Mouse (Mus musculus) cortical plate, adult 2 months (tissue): Measurements from ENCODE around the gene Mael.

Experiments used
- CTCF ChIP-seq: fragments of 200-500 bp; IDR thresholded peaks from 2 replicates; pipeline ENCODE4 v1.5.1; 2011; ENCODE audit warnings: mild to moderate bottlenecking, control low read depth, low read length; ENCODE audit not compliant: insufficient read depth; ENCODE audit errors: extremely low read depth
- POLR2A ChIP-seq: fragments of 200-500 bp; IDR thresholded peaks from 2 replicates; pipeline ENCODE4 v1.6.1; 2011; ENCODE audit warnings: mild to moderate bottlenecking, low read length, control low read depth; ENCODE audit not compliant: insufficient read depth; ENCODE audit errors: extremely low read depth

DNA sequence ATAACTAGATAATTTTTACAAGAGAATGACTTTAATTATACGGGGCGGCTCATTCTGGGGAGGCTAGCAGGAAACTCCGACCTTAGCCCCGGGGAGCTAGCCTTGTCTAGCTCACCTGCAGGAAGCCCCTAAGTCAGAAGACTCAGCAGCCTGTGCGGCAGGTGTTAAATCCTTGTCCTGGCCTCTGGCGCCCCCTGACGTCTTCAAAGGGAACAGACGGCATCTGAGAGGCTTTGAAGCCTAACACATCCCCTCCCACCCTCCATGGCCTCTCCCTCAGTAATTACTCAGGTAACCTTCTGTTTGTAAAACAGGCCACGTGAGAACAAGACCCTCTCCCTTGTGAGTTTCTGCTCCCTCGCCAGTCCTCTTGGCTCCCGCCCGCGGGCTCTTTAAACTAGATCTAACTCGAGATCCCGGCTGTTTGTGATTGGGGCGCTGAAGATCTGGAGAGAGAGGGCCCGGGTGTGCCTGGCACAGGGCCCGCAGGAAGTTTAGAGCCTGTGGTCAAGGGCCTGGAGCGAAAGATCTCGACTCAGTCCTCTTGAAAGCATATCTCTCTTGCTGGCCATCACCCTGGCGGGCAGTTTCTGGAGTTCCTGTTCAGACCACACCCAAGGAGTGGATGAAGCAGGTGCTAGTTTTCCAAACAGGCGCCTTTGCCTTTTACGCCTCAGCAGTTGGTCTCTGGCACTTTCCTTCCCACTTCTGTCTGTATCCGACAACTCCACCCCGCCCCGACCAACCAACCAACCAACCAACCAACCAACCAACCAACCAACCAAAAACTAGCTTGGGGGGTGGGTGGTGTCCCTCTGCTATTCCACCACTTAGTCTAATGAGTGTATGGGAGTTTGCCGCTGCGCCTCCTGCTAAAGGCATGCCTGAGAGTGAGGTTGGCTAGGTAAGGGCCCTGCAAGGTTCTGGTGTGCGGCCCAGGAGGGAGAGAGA is 84.1 kb downstream of the Mael start:
- no peak for TF ChIP-seq POLR2A
- peak; percentile 95 for TF ChIP-seq CTCF
